Mouse (Mus musculus) small intestine, adult 10 weeks (tissue): ENCODE measurements around the gene Gm815. TPM values are rescaled to one million over a fixed set of nuclear protein-coding genes. Genes with fewer than 3 reads are reported as not detected.

Experiments
- polyA plus RNA-seq: library from polyadenylated mRNA; stranded (reverse); fragments of 350-450 nt; fragmentation: Illumina TruSeq; extraction: RNeasy Lipid Tissue Mini Kit (QIAGEN cat#74804); gene quantifications from one replicate; pipeline ENCODE4 v1.2.3, GENCODE M21; 2014; ENCODE audit warnings: low replicate concordance

Gm815 gene
- polyA plus RNA-seq: not detected

DNA sequence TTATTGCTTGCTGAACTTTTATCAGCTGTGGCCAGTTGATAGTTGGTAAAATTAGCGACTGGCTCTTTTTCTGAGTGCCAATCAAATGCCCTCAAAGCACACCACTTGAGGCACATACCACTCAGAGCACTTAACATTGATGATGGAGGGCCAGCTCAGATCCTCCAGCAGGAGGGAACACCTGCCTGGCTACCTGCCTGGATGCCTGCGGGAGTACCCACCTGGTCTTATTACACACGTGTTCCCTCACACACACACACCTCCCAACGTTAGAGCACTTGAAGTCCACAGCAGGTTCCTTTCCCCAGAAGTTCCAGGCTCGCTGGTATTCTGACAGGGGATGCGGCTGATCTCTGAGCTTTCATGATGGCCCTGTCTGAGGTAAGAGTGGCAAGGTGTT is at the start of gene Gm815:
Gene Gm815, plus strand, starts transcription at position 266 of the 400 bp plus-strand sequence.

